Mouse (Mus musculus): ENCODE data around the gene Supt3.

Supt3 gene

DNA sequence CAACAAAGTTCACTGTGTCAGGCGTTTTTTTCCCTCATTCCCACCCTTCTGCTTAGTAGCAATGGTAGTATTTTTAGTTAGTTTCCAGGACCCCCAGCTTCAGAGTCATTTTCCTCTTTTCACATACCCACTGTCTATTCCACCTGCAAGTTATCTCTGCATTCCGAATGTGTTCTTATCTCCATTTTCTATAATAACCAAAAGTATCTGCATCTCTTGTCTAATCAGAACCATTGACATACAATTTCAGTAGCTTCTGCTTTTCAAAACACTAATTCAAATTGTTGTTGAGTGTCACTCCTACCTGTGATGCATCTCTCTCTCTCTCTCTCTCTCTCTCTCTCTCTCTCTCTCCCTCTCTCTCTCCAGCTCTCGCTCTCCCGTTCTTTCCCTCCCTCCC lies 3.4 kb downstream of the Supt3 start:
- DNase-seq (ENCODE audit: low spot score in 2 of 2): no peak

DNA sequence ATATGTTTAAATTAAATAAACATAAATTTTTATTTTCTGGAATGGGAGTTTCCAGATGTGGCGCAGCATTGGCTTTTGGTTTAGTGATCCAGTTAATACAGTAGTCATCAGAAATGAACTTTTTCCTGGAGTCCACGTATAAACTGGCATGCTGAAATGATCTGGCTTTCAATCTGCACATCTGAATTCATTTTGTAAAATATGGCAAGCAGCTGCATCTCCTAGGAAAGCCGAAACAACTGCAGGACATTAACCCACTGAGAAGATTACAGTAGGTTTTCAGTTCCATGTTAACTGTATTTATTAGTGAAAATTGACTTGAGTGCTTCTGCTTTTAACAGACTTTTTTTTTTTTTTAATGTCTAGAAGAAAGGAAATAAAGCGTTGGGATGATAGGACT lies 5.4 kb downstream of the Supt3 start:
- DNase-seq (ENCODE audit: low spot score in 2 of 2): no peak

DNA sequence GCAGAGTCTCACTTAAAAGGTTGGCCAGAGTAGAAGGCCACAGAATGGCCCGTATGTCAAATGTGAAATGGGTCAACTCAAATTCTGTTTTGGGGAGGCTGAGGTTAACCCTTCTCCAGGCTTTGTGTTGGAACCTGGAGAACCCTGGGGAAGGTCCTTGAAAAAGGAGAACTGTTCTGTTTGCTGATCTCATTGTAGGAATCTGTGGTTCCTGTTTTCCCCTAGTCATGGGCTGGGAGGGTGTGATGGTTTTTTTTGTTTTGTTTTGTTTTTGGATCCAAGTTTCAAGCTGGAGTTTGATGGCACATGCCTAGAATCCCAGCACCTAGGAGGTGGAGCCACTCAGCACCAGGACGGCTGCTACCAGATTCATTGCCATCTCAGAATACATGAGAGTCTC lies 6.2 kb downstream of the Supt3 start:
- DNase-seq (ENCODE audit: low spot score in 2 of 2): no peak

DNA sequence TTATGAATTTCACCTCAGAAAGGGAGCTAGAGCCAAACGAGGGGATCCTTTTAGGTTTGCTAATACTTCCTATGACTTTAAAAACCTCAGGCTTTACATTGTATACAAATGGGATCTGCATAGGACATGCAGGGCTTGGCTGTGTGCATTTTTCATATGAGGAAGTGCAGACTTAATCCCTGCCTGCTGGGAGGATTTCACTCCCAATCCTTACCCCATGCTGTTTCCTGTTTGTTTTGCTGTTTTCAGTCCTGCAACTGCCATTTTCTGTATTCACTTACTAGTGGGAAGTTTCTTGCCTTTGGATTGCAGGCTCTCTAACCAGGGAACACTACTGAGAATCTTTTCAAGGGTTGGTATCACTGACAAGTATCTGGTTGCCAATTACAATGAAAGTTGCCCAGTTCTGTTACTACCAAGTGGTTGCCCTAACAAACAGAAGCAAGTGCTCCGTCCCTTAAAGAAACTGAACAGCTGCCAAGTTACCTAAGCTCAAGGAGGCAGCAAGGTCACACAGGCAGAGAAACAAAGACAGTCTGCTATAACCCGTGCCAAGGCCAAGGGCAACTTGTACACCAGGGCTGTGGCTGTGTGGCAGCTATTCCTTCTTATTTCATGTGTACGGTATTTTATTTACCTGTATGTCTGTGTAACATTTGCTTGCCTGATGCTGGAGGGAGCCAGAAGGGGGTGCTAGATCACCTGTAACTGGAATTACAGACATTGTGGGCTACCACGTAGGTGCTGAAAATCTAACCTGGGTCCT lies 12.2 kb downstream of the Supt3 start:
- no peak for DNase-seq (ENCODE audit: low spot score in 2 of 2)

DNA sequence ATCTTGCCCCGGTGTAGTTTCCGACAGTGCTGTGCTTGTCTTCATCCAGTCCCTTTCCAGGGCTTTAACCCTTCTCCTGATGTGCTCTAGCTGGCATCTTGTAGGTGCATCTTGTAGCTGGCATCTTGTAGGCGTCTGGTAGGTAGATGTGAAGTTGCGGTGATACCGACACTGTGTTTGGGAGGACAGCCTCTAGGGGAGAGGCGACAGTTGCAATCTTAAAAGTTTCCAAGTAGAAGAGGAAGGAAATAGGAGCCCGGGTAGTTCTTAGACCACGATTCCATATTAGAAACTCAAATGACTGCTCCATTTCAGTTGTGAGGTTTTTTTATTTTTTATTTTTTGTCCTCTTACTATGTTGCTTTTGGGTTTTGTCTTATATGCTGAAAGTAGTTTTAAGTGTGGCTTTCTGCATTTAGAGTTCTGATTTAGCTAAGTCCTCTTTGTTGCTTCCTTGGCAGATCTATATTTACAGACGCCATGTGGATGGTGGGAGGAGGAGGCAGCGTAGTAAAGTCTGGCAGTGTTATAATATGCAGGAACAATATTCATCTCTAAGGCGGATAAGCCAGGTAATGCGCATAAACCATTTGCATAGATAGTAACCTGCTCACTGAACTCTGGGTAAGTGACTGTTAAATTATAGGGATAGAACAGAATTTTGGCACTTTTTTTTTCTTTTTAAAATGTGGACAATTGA lies 15.4 kb downstream of the Supt3 start:
- peak in 1 of 2 experiments; percentile 60 for DNase-seq (ENCODE audit: low spot score in 2 of 2)

DNA sequence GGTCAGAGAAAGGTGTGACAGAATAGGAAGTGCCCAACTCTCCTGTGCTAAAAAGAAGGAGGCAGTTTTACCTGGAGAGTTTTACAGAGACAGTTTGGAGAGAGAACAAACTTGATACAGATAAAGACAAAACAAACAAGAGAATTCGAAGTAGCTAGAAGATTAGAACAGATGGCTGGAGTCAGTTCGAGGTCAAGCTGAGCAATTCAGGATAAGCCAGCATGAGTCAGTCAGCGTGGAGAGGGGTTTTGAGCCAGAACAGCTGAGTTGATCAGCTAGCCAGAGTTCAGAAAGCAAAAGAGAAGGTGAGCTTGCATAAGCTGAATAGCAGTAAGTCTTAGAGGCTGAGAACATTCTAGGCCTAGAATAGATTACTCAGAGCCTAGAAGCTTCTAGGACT lies 20.4 kb downstream of the Supt3 start:
- DNase-seq (ENCODE audit: low spot score in 2 of 2): no peak

DNA sequence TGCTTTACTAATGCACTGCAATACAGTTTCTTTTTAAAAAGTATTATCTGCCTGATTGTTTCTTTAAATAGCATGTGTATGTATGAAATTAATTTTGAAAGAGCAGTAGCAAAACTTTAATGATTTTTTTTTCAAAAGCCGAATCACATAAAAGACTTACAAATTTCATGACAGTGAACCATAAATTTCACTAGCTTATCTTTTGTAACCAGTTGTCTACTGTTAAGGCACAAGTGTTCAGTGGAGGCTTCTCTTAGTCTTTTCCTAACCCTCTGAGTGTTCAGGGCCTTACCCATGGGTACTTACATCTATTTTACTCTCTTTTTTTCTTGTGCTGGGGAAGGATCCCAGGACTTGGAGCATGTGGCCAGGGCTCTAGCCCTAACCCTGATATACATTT lies 30.1 kb downstream of the Supt3 start:
- DNase-seq (ENCODE audit: low spot score in 2 of 2): no peak

DNA sequence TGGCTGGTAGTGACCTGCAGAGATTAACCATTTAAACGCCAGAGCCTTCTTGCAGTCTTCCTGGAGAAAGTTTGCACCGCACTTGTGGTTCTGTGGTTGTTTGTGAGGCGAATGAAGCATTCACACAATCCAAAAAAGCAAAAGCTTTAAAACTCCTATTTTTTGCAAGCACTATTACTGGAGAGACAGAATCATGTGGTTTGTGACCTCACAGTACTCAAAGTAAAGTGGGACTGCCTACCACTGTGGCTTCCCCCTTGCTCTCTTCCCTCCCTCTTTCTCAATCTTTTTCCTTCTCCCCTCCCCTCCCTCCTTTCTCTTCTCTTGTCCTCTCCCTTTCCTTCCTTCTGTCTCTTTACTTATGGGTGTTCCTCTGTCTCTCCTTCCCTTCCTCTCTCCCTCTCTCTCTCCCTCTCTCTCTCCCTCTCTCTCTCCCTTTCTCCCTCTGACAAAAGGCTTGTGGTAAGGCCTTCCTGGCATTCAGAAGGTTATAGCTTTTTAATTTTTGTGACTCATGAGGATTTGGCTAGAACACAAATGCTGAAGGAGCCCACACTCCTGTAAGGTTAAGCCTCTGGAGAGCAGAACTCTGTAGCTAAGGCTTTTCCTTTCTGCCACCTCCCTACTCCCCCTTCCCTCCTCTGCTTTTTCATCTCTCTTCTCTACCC lies 37.7 kb downstream of the Supt3 start, which contains the start of gene Runx2:
TSS of gene Runx2 (minus strand) at position 290 of the 668 bp plus-strand sequence.
- DNase-seq (ENCODE audit: low spot score in 2 of 2): no peak

DNA sequence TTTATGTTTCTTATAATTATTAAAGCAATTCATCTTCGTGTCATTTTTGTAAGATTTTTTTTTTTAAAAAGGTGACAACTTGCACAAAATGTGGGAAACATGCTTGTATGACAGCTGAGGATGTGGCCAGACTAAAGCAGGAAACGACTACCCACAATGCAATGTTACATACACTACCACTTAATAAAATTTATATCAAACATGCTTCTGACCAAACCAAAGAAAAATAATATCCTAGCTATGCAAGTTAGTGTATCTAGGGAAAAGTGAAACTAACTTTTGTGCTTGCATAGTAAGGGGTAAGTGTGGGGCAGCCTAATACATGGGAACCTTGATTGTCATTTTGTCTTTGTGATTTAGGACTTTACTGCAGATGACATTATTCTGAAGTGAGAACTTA lies 41.9 kb downstream of the Supt3 start:
- no peak for DNase-seq (ENCODE audit: low spot score in 2 of 2)

DNA sequence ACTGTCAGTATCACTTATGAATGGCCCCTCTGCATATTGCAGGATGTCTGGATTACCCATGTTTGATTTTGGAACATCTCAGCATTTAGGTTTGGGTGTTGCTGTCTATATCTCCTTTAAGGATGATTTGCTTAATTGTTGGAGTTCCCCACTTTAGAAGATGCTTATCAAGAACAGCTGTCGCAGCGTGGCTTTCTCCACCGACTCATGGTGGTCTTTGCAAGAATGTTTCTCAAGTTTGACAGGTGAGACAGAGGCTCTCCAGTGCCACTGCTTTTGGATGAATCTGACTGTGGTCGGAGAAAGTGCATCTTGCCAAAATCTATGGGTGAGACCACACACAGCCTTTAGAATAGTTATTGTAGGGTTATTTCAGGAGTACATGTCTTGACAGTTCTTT lies 42.9 kb downstream of the Supt3 start:
- no peak for DNase-seq (ENCODE audit: low spot score in 2 of 2)

DNA sequence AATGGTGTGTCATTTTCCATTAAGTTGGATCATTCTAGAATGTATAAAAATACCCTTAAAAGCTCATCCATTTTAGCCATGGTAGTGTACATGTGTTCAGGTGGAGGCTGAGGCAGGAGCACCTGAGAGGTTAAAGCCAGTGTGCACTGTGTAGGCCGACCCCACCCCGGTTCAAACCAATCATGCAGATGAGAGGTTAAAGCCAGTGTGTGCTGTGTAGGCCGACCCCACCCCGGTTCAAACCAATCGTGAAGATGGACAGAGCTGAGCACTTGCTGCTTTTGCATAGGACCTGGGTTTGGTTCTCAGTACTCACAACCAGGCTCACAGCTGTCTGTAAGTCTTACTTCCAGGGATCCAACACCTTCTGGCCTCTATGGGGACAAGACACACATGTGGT lies 45.0 kb downstream of the Supt3 start:
- no peak for DNase-seq (ENCODE audit: low spot score in 2 of 2)

DNA sequence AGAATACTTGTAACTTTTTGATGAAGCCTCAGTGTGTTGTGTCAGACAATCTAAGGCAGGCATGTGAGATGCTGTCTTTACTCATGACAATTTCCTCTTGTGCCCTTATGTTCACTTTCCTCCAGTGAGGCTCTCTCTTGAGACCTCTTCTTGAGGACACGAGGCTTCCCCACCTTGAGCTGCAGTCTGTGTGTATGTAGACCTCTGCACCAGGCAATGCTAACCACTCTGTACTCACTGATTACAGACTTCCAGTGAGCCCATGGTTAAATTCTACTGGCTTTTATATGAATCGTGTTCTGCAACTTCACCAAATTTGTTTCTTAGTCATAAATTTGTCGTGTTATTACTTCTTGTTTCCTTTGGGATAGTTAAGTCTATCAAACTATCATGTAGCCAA lies 50.2 kb downstream of the Supt3 start:
- no peak for DNase-seq (ENCODE audit: low spot score in 2 of 2)

DNA sequence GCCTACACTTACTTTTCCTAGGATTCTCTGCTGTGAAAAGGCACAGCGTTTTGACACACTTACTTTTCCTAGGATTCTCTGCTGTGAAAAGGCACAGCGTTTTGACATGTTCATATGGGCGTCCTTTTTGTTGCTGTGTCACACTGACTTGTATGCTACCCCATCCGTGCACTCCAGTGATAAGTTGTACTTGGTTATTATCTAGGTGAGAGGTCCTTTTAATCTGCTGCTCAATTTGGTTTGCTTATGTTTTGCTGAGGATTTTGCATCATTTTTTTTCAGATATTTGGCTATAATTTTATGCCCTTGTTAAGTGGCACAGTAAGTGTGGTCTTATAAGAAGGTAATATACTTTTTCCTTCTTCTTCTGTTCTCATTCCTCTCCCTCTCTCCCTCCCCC lies 51.0 kb downstream of the Supt3 start:
- no peak for DNase-seq (ENCODE audit: low spot score in 2 of 2)

DNA sequence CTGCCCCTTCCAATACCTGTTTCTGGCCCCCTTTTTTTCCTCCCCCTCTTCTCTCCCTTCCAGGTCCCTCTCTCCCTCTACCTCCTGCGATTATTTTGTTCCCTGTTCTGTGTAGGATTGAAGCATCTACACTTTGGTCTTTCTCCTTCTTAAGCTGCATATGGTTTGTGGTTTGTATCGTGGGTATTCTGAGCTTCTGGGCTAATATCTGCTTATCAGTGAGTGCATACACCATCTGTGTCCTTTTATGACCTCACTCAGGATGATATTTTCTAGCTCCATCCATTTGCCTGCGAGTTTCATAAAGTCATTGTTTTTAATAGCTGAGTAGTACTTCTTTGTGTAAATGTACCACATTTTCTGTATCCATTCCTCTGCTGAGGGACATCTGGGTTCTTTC lies 52.6 kb downstream of the Supt3 start:
- DNase-seq (ENCODE audit: low spot score in 2 of 2): no peak

DNA sequence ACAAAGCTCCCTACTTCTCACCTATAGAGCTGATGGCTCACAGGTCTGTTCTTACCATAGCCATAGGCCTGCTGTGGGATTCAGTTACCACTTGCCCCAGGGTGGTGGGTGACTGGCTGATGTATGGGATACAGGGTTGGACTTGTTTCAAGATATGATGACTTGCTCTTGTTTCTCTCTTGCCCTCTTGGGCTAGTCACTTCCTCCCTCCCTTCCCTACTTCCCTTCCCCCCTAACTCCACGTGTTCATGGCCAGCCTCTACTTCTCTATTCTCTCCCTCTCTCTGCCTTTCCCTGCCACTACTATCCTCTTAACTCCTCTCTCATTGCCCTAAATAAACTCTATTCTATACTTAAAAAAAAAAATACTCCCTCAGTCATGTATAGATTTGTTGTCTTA lies 54.2 kb downstream of the Supt3 start:
- DNase-seq (ENCODE audit: low spot score in 2 of 2): no peak

DNA sequence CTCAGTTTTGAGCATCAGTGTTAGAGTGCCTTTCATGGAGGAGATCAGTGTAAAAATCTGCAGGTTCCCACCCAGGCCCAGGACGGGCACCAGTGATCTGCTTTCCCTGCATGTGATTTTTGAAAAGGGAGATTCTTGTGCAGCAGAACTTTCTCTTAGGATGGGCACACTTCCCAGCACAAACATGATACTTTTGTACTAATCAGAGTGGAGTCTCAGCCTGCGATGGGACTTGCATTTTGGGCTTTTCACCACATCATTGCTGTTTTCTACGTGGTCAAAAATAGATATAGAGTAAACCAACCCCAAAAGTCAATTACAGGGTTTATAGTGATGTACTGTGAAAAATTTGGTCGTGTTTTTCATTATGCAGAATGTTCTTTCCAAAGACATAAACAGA lies 65.2 kb downstream of the Supt3 start:
- peak in 1 of 2 experiments; percentile 6 for DNase-seq (ENCODE audit: low spot score in 2 of 2)

DNA sequence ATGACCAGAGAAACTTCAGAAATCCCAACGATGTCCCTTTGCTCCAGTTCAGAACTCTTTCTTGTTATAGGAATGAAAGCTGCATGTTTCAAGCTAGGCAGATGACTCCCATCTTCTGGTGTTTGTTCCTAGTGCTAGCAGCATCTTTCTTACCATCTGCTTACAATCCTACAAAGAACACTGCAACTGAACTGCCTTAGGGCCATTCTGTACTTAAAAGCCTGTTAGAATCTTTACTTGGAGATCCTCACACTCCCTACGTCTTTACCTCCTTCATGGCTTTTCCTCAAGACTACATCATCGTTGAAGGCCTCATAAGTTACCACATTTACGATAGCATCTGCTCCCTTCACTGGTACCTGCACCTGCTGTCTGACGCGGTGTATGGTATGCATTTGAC lies 86.2 kb downstream of the Supt3 start:
- no peak for DNase-seq (ENCODE audit: low spot score in 2 of 2)

DNA sequence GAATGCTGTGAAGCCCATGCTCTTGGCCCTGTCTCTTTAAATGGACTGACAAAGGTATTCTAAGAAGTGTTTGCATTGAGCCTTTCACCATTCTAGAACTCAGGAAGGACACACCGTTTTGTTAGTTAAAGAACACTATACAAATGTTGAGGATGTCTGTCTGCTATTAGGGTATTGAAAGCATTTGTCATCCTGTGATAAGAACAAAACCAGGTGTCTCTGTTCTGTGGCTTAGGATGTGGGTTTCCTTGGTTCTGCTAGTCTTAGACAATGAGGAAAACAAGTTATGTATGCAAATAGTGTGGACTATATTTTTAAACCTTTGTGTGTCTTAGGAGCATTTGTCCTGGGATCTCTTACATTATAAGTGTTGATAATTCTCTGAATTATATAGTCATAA lies 116.6 kb downstream of the Supt3 start:
- no peak for DNase-seq (ENCODE audit: low spot score in 2 of 2)

DNA sequence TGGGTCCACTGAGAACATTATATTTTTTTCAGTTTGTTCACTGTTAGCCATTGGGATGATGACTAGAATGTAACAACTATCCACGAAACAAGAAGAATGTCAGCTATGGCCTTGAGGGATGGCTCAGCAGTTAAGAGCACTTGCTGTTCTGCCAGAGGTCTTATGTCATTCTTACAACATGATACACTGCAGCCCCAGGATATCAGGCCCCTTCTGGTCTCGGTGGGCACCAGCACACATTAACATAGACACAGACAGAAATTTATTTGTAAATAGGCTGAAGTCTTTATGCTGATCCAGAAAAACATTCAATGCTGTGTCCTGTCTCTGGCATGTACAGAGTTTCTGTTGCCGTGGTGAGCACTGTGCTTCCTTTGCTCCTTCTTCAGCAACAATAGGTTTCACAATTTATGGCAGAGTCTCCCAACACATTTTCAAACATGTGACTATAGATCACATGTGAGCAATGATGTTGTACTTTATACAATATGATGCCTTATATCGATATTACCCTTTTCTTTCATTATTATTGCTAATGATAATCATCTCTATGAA lies 166.7 kb downstream of the Supt3 start:
- no peak for DNase-seq (ENCODE audit: low spot score in 2 of 2)

DNA sequence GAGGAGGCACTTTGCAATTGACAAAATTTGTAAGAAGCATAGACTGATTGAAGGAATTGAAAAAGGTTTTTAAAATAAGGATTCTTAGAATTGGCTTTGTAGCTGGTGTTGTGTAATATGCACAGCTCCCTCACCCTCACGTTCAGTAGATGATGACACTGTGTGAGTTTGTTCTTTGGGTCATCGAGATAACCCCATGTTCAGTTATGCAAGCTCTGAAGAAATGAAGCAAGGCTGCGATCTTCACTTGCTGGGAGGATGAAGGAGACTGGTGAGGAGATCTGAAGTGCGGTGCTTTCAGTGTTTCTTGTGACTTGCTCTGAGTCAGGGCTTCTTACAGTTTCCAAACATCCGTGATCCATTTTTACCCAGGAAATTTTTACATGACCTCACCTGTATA lies 168.4 kb downstream of the Supt3 start:
- DNase-seq (ENCODE audit: low spot score in 2 of 2): no peak

DNA sequence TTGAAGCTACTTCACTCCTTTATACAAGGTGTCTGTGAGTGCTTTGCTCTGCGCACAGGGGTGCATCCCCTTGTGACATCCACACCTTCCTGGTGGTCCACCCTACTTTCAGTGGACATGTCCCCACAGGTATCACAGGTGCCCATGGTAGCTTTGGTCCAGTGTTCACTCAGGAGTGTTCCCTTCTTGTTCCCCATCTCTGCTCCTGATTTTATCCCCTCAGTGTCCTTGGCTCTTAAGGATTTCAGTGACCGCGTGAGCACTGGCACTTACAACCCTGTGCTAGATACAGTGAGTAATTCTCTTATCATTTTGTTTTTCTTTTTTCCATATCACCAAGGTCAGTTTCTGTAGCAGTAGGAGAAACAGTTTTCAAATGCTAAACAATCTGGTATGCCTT lies 171.4 kb downstream of the Supt3 start:
- DNase-seq (ENCODE audit: low spot score in 2 of 2): no peak

DNA sequence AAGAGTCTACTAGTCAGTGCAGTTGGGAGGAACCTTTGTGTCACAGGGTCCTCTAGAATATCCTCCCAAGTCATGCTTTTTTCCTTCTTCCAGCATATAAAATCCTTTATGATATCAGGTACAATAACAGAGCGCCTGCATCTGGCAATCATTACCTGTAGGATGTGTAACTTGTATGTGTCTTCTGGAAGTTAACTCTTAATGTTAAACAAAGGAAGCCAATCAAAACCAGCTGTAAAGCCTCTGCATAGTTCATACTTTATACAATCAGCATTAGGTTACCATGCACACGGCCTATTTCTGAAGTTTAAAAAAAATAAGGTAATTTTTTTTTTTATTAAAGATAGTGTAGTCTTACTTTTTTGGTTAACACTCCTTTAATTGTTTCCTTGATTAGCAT lies 179.7 kb downstream of the Supt3 start:
- no peak for DNase-seq (ENCODE audit: low spot score in 2 of 2)
